Mouse (Mus musculus): ENCODE measurements around the gene Izumo4.

GRCm38 (mm10) chr10:80695801-80696501 lies 6.0 kb upstream of the Izumo4 start:
- TF ChIP-seq MAX (IDR thresholded peaks at IDR 0.05; ENCODE audit: low read depth) (no peak), REST (IDR thresholded peaks at IDR 0.05; ENCODE audit: insufficient read depth, insufficient read length) (no peak), USF1 (IDR thresholded peaks at IDR 0.05; ENCODE audit: low read depth) (no peak), CEBPB (IDR thresholded peaks at IDR 0.05; ENCODE audit: insufficient read depth, poor library complexity, severe bottlenecking) (no peak), POLR2A (IDR thresholded peaks at IDR 0.05; ENCODE audit: insufficient read length, low read depth) (no peak), TCF12 (IDR thresholded peaks at IDR 0.05; ENCODE audit: insufficient read depth, poor library complexity, severe bottlenecking) (no peak), POLR2AphosphoS2 (IDR thresholded peaks at IDR 0.05; ENCODE audit: insufficient read length, low read depth) (no peak)

Data from myocyte (in vitro differentiated cells).